Mouse (Mus musculus) embryonic facial prominence, embryonic 12.5 days (tissue): ENCODE data around the gene Fibcd1. TPM values are rescaled to one million over a fixed set of nuclear protein-coding genes. Genes with fewer than 3 reads are reported as not detected.

Experiments
- ATAC-seq: fragments of 200-750 bp; cut with Nextera tagmentation; 2 replicates; pipeline ENCODE4 v1.8.0; 2017; ENCODE audit not compliant: insufficient number of reproducible peaks, insufficient read depth, low FRiP score, low TSS enrichment
- H3K27ac ChIP-seq: fragments of 300-500 bp; sonication (generic); 2 replicates; pipeline ENCODE4 v1.5.1; 2016; ENCODE audit warnings: mild to moderate bottlenecking
- H3K27me3 ChIP-seq: fragments of 300-500 bp; sonication (generic); 2 replicates; pipeline ENCODE4 v1.6.1; 2016; ENCODE audit warnings: mild to moderate bottlenecking, moderate library complexity
- H3K36me3 ChIP-seq: fragments of 300-500 bp; sonication (generic); 2 replicates; pipeline ENCODE4 v1.6.1; 2016; ENCODE audit warnings: mild to moderate bottlenecking
- H3K4me1 ChIP-seq: fragments of 300-500 bp; sonication (generic); 2 replicates; pipeline ENCODE4 v1.6.1; 2016
- H3K4me2 ChIP-seq: fragments of 300-500 bp; sonication (generic); replicated peaks from 2 replicates; pipeline ENCODE4 v1.6.1; 2016; ENCODE audit warnings: mild to moderate bottlenecking, moderate library complexity
- H3K4me3 ChIP-seq: fragments of 300-500 bp; sonication (generic); 2 replicates; pipeline ENCODE4 v1.5.1; 2016; ENCODE audit warnings: mild to moderate bottlenecking
- H3K9ac ChIP-seq: fragments of 300-500 bp; sonication (generic); 2 replicates; pipeline ENCODE4 v1.6.1; 2016; ENCODE audit warnings: mild to moderate bottlenecking, moderate library complexity
- H3K9me3 ChIP-seq: fragments of 300-500 bp; sonication (generic); 2 replicates; pipeline ENCODE4 v1.6.1; 2016; ENCODE audit warnings: mild to moderate bottlenecking, moderate library complexity
- WGBS: fragments of 180-500 bp; shearing (Covaris S2); methylation state at CpG from one replicate; pipeline ENCODE4 v1.1.7; 2016; 5-methylcytosine and 5-hydroxymethylcytosine counted together
- polyA plus RNA-seq: library from polyadenylated mRNA; unstranded; fragments of >200 nt; fragmentation: Nextera tagmentation; extraction: Ambion mirVana; gene quantifications from 2 replicates; pipeline ENCODE4 v1.2.1, GENCODE M21; 2016

Fibcd1 gene
- polyA plus RNA-seq, 1 experiment from 2014 or later: 0.52 TPM

GRCm38 (mm10) chr2:31857180-31857579 is 11.4 kb upstream of the Fibcd1 start:
- Histone ChIP-seq H3K4me1 (peaks cover 34% of the 10 kb centered on the region), H3K4me3 (no peak overlapping the region), H3K27ac (no peak overlapping the region), H3K9me3 (no peaks in the 10 kb centered on the region), H3K27me3 (peaks cover 19% of the 10 kb centered on the region), H3K4me2 (no peak overlapping the region), H3K9ac (no peak overlapping the region), H3K36me3 (no peaks in the 10 kb centered on the region)
- 77% methylated on average over 6 of the region's 6 CpGs for WGBS
- no peak for ATAC-seq

- peaks cover 19% of the 10 kb centered on the region for H3K27me3 ChIP-seq
- H3K4me1 ChIP-seq: peaks cover 34% of the 10 kb centered on the region
- 68% methylated on average over 8 of the region's 8 CpGs for WGBS
Measured at GRCm38 (mm10) chr2:31855991-31856390, 10.2 kb upstream of the Fibcd1 start.

GRCm38 (mm10) chr2:31850141-31850540 is 4.3 kb upstream of the Fibcd1 start:
- Histone ChIP-seq H3K36me3 (no peaks in the 10 kb centered on the region), H3K9ac (no peak overlapping the region), H3K4me1 (peaks cover 26% of the 10 kb centered on the region), H3K4me2 (no peak overlapping the region), H3K9me3 (no peaks in the 10 kb centered on the region), H3K27ac (no peak overlapping the region), H3K27me3 (peaks cover 26% of the 10 kb centered on the region), H3K4me3 (no peak overlapping the region)
- 25% methylated on average over 12 of the region's 12 CpGs for WGBS
- no peak for ATAC-seq

More at GRCm38 (mm10) chr2:31855991-31856390, 10.2 kb upstream of the Fibcd1 start:
- no peak for ATAC-seq
- no peaks in the 10 kb centered on the region for H3K36me3 ChIP-seq
- H3K4me2 ChIP-seq: no peak overlapping the region
- H3K9ac ChIP-seq: no peak overlapping the region
- H3K4me3 ChIP-seq: no peak overlapping the region
- no peak overlapping the region for H3K27ac ChIP-seq
- no peaks in the 10 kb centered on the region for H3K9me3 ChIP-seq

GRCm38 (mm10) chr2:31847908-31848307 is 2.1 kb upstream of the Fibcd1 start:
- Histone ChIP-seq H3K36me3 (no peaks in the 10 kb centered on the region), H3K4me1 (peaks cover 28% of the 10 kb centered on the region), H3K27ac (no peak overlapping the region), H3K4me3 (no peak overlapping the region), H3K27me3 (peaks cover 48% of the 10 kb centered on the region), H3K9ac (no peak overlapping the region), H3K4me2 (no peak overlapping the region), H3K9me3 (no peaks in the 10 kb centered on the region)
- ATAC-seq: peak; percentile 29; the same call in 1 of the 2 replicates
- WGBS: 25% methylated on average over 6 of the region's 6 CpGs

GRCm38 (mm10) chr2:31846692-31847660 is 1.2 kb upstream of the Fibcd1 start:
- WGBS: 2% methylated on average over 35 of the region's 35 CpGs
- H3K9ac ChIP-seq: 0 out of 2 replicates have a peak overlapping the region, but pooled peaks have one; percentile 59
- no peak for ATAC-seq
- H3K9me3 ChIP-seq: no peaks in the 10 kb centered on the region
- H3K36me3 ChIP-seq: no peaks in the 10 kb centered on the region
- H3K4me1 ChIP-seq: peaks cover 28% of the 10 kb centered on the region
- peaks cover 53% of the 10 kb centered on the region for H3K27me3 ChIP-seq
- no peak overlapping the region for H3K27ac ChIP-seq
- peak overlapping the region; percentile 57 for H3K4me3 ChIP-seq
- peak overlapping the region; percentile 86 for H3K4me2 ChIP-seq

- H3K36me3 ChIP-seq: no peaks in the 10 kb centered on the region
- H3K4me1 ChIP-seq: peaks cover 28% of the 10 kb centered on the region
- peaks cover 63% of the 10 kb centered on the region for H3K27me3 ChIP-seq
- peak overlapping the region; percentile 86 for H3K4me2 ChIP-seq
- no peak for ATAC-seq
- H3K4me3 ChIP-seq: peak overlapping the region; percentile 57
- no peaks in the 10 kb centered on the region for H3K9me3 ChIP-seq
- H3K27ac ChIP-seq: no peak overlapping the region
- H3K9ac ChIP-seq: peak overlapping the region; percentile 59
- WGBS: 3% methylated on average over 26 of the region's 26 CpGs
Measured at GRCm38 (mm10) chr2:31845512-31845895, 301 bp downstream of the Fibcd1 start.

- ATAC-seq: no peak
Measured at GRCm38 (mm10) chr2:31844729-31845136, 1.1 kb downstream of the Fibcd1 start.

GRCm38 (mm10) chr2:31838868-31839267 is 6.9 kb downstream of the Fibcd1 start:
- H3K4me2 ChIP-seq: no peak overlapping the region
- H3K27ac ChIP-seq: no peak overlapping the region
- 50% methylated on average over 1 of the region's 1 CpGs for WGBS
- ATAC-seq: no peak
- H3K9me3 ChIP-seq: no peaks in the 10 kb centered on the region
- no peak overlapping the region for H3K9ac ChIP-seq
- H3K4me3 ChIP-seq: no peak overlapping the region
- no peaks in the 10 kb centered on the region for H3K4me1 ChIP-seq
- H3K27me3 ChIP-seq: peaks cover 33% of the 10 kb centered on the region
- no peaks in the 10 kb centered on the region for H3K36me3 ChIP-seq

More at GRCm38 (mm10) chr2:31844729-31845136, 1.1 kb downstream of the Fibcd1 start:
- peak overlapping the region; percentile 86; the same call in 1 of the 2 replicates for H3K4me2 ChIP-seq
- H3K27ac ChIP-seq: no peak overlapping the region
- no peak overlapping the region for H3K9ac ChIP-seq
- no peaks in the 10 kb centered on the region for H3K36me3 ChIP-seq
- H3K4me3 ChIP-seq: no peak overlapping the region
- peaks cover 28% of the 10 kb centered on the region for H3K4me1 ChIP-seq
- H3K9me3 ChIP-seq: no peaks in the 10 kb centered on the region
- H3K27me3 ChIP-seq: peaks cover 63% of the 10 kb centered on the region
- WGBS: 6% methylated on average over 10 of the region's 10 CpGs

GRCm38 (mm10) chr2:31836985-31837384 is 8.8 kb downstream of the Fibcd1 start:
- Histone ChIP-seq H3K27me3 (peaks cover 19% of the 10 kb centered on the region; the same call in 1 of the 2 replicates), H3K4me1 (no peaks in the 10 kb centered on the region), H3K9me3 (no peaks in the 10 kb centered on the region), H3K27ac (no peak overlapping the region), H3K4me3 (no peak overlapping the region), H3K9ac (no peak overlapping the region), H3K4me2 (no peak overlapping the region), H3K36me3 (no peaks in the 10 kb centered on the region)
- ATAC-seq: no peak
- 27% methylated on average over 6 of the region's 6 CpGs for WGBS

- no peaks in the 10 kb centered on the region for H3K9me3 ChIP-seq
- WGBS: 67% methylated on average over 10 of the region's 10 CpGs
- H3K9ac ChIP-seq: no peak overlapping the region
- no peaks in the 10 kb centered on the region for H3K4me1 ChIP-seq
- no peaks in the 10 kb centered on the region for H3K36me3 ChIP-seq
- H3K27ac ChIP-seq: no peak overlapping the region
- ATAC-seq: no peak
- H3K4me3 ChIP-seq: no peak overlapping the region
- no peak overlapping the region for H3K4me2 ChIP-seq
- 0 out of 2 replicates have a peak, but pooled peaks cover 13% of the 10 kb centered on the region for H3K27me3 ChIP-seq
Measured at GRCm38 (mm10) chr2:31836091-31836490, 9.7 kb downstream of the Fibcd1 start.

- H3K9me3 ChIP-seq: no peaks in the 10 kb centered on the region
- H3K4me2 ChIP-seq: no peak overlapping the region
- no peaks in the 10 kb centered on the region for H3K36me3 ChIP-seq
- H3K27ac ChIP-seq: no peak overlapping the region
- ATAC-seq: no peak
- H3K4me3 ChIP-seq: no peak overlapping the region
- peaks cover 17% of the 10 kb centered on the region for H3K4me1 ChIP-seq
- 14% methylated on average over 4 of the region's 4 CpGs for WGBS
- peaks cover 8% of the 10 kb centered on the region for H3K27me3 ChIP-seq
- H3K9ac ChIP-seq: no peak overlapping the region
Measured at GRCm38 (mm10) chr2:31828311-31828825, 17.4 kb downstream of the Fibcd1 start.

- 52% methylated on average over 7 of the region's 7 CpGs for WGBS
- no peak overlapping the region for H3K4me3 ChIP-seq
- no peak for ATAC-seq
- no peak overlapping the region for H3K27ac ChIP-seq
- H3K9ac ChIP-seq: no peak overlapping the region
- no peaks in the 10 kb centered on the region for H3K9me3 ChIP-seq
- H3K36me3 ChIP-seq: no peaks in the 10 kb centered on the region
- peaks cover 13% of the 10 kb centered on the region for H3K27me3 ChIP-seq
- H3K4me2 ChIP-seq: no peak overlapping the region
- H3K4me1 ChIP-seq: peaks cover 22% of the 10 kb centered on the region
Measured at GRCm38 (mm10) chr2:31827877-31828276, 17.9 kb downstream of the Fibcd1 start.
